Comparison of ENCODE assay signal across 9 mouse cellular contexts in genomic region chr11:81779881-81780280, GRCm38 (mm10).
DNase-seq lines count a peak whose midpoint lies in the region; ATAC-seq and TF ChIP-seq lines count a peak whose summit lies in the region.
"Had no signal": no experiment of that assay in that cellular context is flagged by ENCODE, and none has a peak within 500 bp of the region (broad histone marks: within the 10 kb centered on the region; RNA-seq: fewer than 3 reads in every experiment).

No protein-coding gene starts in this region.

- WGBS in kidney, embryonic 16.5 days, result 67% methylated on average over 7 of the region's 7 CpGs
- 9% methylated on average over 7 of the region's 7 CpGs for WGBS in cerebellum, adult 2 months
- 91% methylated on average over 7 of the region's 7 CpGs for WGBS in limb, embryonic 10.5 days

- peak; percentile 4 to 15 for DNase-seq in kidney, adult 8-10 months
- peak; percentile 77 to 86 for DNase-seq in cerebellum, adult 2 months
- DNase-seq in heart, postnatal 14 days, result peak; percentile 46 to 69
- DNase-seq in lung, postnatal 14 days, result peak; percentile 50
- DNase-seq in spleen, postnatal 14 days (ENCODE audit: low spot score in 2 of 2), result no peak
- no peak for DNase-seq in limb, embryonic 10.5 days (ENCODE audit: low spot score)
- DNase-seq in embryo, embryonic 9.5 days (ENCODE audit: extremely low spot score), result no peak

- no peak for TF ChIP-seq POLR2A in cerebellum, adult 2 months (IDR thresholded peaks at IDR 0.05; ENCODE audit: borderline replicate concordance, insufficient read depth, low read length)

- peaks cover 4% of the 10 kb centered on the region; the same call in 1 of the 2 replicates for H3K4me1 ChIP-seq in kidney, embryonic 16.5 days (ENCODE audit: insufficient read depth, low read length)
- H3K4me1 ChIP-seq in cerebellum, adult 2 months (ENCODE audit: control insufficient read depth, insufficient read depth, low read length), result peaks cover 9% of the 10 kb centered on the region
- H3K4me1 ChIP-seq in limb, embryonic 10.5 days, result peaks cover 7% of the 10 kb centered on the region; the same call in 1 of the 2 replicates

- no peak overlapping the region for H3K9ac ChIP-seq in kidney, embryonic 16.5 days (replicated peaks; ENCODE audit: low read length)
- H3K9ac ChIP-seq: midbrain, embryonic 12.5 days had no signal

- no peak overlapping the region for H3K4me3 ChIP-seq in kidney, embryonic 16.5 days (ENCODE audit: low read length)
- no peak overlapping the region for H3K4me3 ChIP-seq in cerebellum, adult 2 months (replicated peaks; ENCODE audit: insufficient read depth, low read depth, low read length)
- H3K4me3 ChIP-seq in limb, embryonic 10.5 days, result no peak overlapping the region
- H3K4me3 ChIP-seq: midbrain, embryonic 12.5 days had no signal

- H3K36me3 ChIP-seq in kidney, embryonic 16.5 days (ENCODE audit: insufficient read depth, low read length), result no peaks in the 10 kb centered on the region
- no peaks in the 10 kb centered on the region for H3K36me3 ChIP-seq in limb, embryonic 10.5 days
- H3K36me3 ChIP-seq: midbrain, embryonic 12.5 days had no signal

- no peaks in the 10 kb centered on the region for H3K27me3 ChIP-seq in kidney, embryonic 16.5 days (ENCODE audit: insufficient read depth, low read length)
- no peaks in the 10 kb centered on the region for H3K27me3 ChIP-seq in cerebellum, adult 2 months (ENCODE audit: control insufficient read depth, insufficient read depth, low read length)
- H3K27me3 ChIP-seq in limb, embryonic 10.5 days (ENCODE audit: low read depth, poor library complexity, severe bottlenecking), result no peaks in the 10 kb centered on the region
- H3K27me3 ChIP-seq: midbrain, embryonic 12.5 days had no signal

- ATAC-seq in kidney, embryonic 16.5 days (ENCODE audit: low FRiP score, low TSS enrichment), result no peak

- H3K27ac ChIP-seq in kidney, embryonic 16.5 days (ENCODE audit: low read length), result no peak overlapping the region
- no peak overlapping the region for H3K27ac ChIP-seq in cerebellum, adult 2 months (ENCODE audit: insufficient read depth, low read length)
- no peak overlapping the region for H3K27ac ChIP-seq in limb, embryonic 10.5 days
- H3K27ac ChIP-seq: midbrain, embryonic 12.5 days had no signal

- intact Hi-C loops in heart, postnatal 14 days (cut with DNase I), result no loop called here

- H3K4me2 ChIP-seq in kidney, embryonic 16.5 days (replicated peaks; ENCODE audit: low read depth, low read length), result no peak overlapping the region
- H3K4me2 ChIP-seq: midbrain, embryonic 12.5 days had no signal

- no peaks in the 10 kb centered on the region for H3K9me3 ChIP-seq in kidney, embryonic 16.5 days (ENCODE audit: low read length)
- no peaks in the 10 kb centered on the region for H3K9me3 ChIP-seq in limb, embryonic 10.5 days (replicated peaks)
- H3K9me3 ChIP-seq: midbrain, embryonic 12.5 days had no signal

- no peak for TF ChIP-seq CTCF in cerebellum, adult 2 months (IDR thresholded peaks at IDR 0.05; ENCODE audit: borderline replicate concordance, insufficient read depth, low read depth, low read length)

Comparison
In these comparisons a context has a peak if more than half of its experiments do, and no peak if none do; other contexts are left out.
1. DNase-seq: peak in kidney, adult 8-10 months (2 of 2), cerebellum, adult 2 months (2 of 2), heart, postnatal 14 days (2 of 2) and lung, postnatal 14 days (single experiment); none in spleen, postnatal 14 days (0 of 2), limb, embryonic 10.5 days (single experiment) and embryo, embryonic 9.5 days (single experiment).